Mouse (Mus musculus) adrenal gland, postnatal 36 days (tissue): ENCODE measurements around the gene B430306N03Rik. TPM values are rescaled to one million over a fixed set of nuclear protein-coding genes. Genes with fewer than 3 reads are reported as not detected.

Experiments used
- DNase-seq, 2 experiments: peaks; one replicate each; pipeline ENCODE4 v3.0.0; 2021; ENCODE audit warnings: mixed read lengths in 1 of 2
- total RNA-seq, 2 experiments: library from RNA; stranded (reverse); gene quantifications; 2 replicates each; pipeline ENCODE4 v1.2.3; 2021

The B430306N03Rik gene
- total RNA-seq, 2 experiments from 2014 or later: 0.13 to 0.23 TPM

DNA sequence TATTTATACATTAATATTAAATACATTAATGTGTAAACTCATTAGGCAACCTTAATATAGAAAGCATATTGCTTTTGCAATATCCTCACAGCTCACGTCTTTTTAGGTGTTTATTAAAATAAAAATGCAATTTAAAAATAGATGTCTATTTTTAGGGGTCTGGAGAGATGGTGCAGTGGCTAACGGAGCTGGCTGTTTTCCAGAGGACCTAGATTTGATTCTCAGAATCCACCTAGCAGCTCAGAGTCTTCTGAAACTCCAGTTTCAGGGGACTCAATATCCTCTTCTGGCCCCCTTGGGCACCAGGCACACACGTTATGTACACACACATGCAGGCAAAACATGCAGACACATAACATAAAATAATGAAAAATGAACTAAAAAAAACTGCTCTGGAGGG is 46.4 kb downstream of the B430306N03Rik start:
- DNase-seq: no peak

DNA sequence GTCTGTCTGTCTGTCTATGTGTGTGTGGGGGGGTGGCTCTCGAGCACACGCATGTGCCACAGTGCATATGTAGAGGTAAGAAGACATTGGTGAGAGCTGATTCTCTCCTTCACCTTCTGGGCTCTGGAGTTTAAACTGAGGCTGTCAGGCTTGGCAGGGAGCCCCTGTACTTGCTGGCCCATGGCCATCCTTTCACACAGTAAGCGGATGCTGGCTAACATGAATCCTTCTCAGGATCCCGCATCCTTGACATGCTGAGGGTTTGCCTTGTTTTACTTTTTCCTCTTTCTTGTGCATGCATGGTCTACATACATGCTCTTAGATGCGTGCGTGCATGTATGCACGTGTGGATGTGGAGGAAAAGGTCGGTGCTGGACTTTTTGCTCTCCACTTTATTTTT is 47.0 kb downstream of the B430306N03Rik start:
- DNase-seq: peak; percentile 25 to 51

DNA sequence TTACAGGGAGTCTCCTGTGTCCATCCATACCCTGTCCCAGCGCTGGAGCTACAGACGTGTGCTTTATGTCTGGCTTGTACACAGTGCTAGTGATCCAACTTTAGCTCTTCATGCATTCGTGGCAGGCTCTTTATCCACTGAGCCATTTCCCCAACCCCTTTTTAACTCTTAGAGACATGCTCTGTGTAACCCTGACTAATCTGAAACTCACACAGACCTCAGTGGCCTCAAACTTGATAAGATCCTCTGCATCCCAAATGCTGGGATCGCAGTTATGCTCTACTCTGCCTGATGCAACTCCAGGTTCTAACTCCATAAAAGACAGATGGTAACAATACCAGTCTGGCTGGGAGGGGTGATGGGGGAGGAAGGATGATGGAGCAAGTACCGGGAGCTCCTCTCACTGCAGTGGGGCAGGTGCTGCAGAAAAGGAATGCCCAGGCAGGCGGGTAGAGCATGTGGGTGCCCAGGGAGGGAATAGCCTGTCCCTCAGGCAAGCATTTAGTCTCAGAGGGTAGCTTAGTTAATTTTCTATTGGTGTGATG is 47.6 kb downstream of the B430306N03Rik start:
- DNase-seq: no peak

DNA sequence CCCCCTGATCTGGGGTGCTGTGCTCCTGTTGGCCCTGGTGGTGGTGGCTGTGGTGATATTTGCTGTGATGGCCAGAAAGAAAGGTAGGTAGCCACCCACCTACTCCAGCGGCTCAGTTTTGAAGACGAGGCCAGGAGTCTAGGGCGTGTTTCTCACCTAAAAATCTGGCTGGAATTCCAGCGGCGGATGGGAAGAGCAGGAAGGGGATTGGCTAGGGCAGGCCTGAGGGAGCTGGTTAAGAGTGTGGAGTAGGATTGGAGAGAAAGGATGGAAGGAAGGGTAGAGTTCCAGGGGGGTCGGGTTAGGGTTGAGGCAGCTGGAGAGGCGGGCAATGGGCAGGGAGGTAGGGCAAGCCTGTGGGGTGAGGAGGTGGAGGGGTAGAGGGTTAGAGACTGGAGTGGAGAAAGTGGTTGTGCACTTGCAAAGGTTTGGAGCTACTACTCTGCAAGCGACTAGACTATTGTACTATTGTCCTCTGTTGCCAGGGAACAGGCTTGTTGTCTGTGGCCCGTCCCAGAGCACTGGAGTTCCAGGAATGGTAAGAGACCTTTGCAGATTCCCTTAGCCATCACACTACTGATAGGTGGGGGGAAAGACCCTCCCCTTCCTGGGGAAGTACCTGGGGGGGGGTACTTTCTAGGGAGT is 49.7 kb downstream of the B430306N03Rik start:
- no peak for DNase-seq

DNA sequence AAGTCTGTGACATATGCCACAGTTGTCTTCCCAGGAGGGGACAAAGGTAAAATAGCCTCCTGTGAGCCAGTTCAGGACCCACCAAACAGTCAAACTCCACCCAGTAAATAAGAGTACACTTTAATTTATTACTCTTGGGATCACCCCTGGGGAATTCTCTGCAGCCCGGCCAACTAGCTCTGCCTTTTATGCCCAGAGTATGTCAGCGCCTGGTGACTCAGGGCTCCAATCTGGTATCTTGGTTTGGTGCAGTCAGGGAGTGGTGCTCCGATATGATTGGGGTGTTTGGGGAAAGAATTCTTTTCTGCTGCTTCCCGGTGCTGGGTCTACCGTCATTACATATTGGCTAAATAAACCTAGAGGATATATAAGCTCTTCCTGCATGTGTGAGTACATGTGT is 50.9 kb downstream of the B430306N03Rik start:
- DNase-seq: no peak

DNA sequence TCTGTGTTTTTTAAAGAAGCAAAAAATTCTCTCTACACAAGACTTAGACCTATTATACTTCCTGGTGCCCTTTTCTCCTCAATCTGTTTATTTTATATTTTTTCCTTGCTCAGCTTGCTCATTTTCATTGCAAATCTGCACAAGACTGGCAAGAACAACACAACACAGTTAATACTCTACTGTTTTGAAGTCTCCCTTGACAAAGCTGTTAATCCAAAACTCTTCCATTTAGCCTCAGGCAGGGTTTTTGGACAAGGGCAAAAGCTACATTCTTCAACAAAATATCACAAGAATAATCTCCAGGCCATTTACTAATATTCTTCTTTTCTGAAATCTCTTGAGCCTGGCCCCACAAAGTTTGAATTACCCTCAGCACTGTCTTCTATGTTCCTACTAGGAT is 55.7 kb downstream of the B430306N03Rik start:
- DNase-seq: no peak

DNA sequence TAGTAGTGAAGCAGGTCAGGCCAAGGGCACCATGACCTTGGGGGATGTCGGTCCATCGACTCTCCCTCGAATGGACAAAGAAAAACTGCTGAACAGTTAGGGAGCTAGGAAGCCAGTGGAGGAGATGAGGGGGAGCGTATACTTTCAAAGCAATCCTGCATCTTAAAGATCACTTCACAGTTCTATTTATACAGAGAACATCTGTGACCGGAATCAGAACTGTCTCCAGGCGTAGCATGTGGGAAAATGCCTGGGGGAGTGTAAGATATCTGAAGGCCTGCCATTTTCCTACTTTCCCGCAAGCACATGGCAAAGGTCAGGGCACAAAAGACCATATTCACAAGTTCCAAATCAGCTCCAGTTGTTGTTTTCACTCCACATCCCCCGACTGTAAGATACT is 57.0 kb downstream of the B430306N03Rik start:
- no peak for DNase-seq

DNA sequence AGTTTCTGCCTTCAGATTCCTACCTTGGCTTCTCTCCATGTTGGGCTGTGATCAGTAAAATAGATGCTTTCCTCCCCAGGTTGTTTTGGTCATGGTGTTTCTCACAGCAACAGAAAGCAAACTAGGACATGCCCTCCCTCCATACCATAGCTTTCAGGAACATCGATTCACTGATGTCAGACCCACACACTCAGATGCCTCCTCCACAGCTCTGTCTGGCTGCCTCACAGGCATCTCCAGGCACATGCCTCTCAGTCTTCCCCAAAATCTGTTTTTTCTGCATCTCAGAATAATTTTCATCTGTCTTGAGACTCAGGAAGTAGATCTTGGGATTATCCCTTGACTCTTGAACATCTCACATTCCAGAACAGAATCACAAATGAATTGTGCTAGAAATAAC is 60.2 kb downstream of the B430306N03Rik start:
- no peak for DNase-seq

Other genes starting within 250 kb of the B430306N03Rik start
- gene 1700067P10Rik, start 226.8 kb upstream of the B430306N03Rik start, total RNA-seq: not detected
- gene 9830107B12Rik, start 169.9 kb upstream of the B430306N03Rik start, total RNA-seq: not detected
- gene A530064D06Rik, start 148.9 kb upstream of the B430306N03Rik start, total RNA-seq: not detected
- gene Trem1, start 83.4 kb upstream of the B430306N03Rik start, total RNA-seq: under 1 TPM; 0.10 to 0.17 TPM
- gene Trem3, start 68.4 kb upstream of the B430306N03Rik start, total RNA-seq: not detected
- 1 to 10 TPM in 1 of 2 experiments, under 1 TPM in 1; 0.36 to 1.5 TPM for gene Treml4, start 51.8 kb upstream of the B430306N03Rik start, total RNA-seq
- gene Treml2, start 16.6 kb upstream of the B430306N03Rik start, total RNA-seq: under 1 TPM; 0.23 to 0.46 TPM
- gene Trem2, start 30.3 kb downstream of the B430306N03Rik start, total RNA-seq: 1 to 10 TPM; 2.7 to 6.0 TPM
- gene Treml1, start 43.8 kb downstream of the B430306N03Rik start, total RNA-seq: under 1 TPM in 1 of 2 experiments, not detected in 1; 0.33 TPM
- 10 to 100 TPM; 31.0 to 39.9 TPM for gene Nfya, start 93.8 kb downstream of the B430306N03Rik start, total RNA-seq
- gene Oard1, start 93.9 kb downstream of the B430306N03Rik start, total RNA-seq: 10 to 100 TPM; 14.0 to 23.8 TPM
- 1 to 10 TPM; 1.3 to 1.9 TPM for gene Apobec2, start 116.8 kb downstream of the B430306N03Rik start, total RNA-seq
- gene Tspo2, start 135.4 kb downstream of the B430306N03Rik start, total RNA-seq: not detected
- not detected for gene Unc5cl, start 138.8 kb downstream of the B430306N03Rik start, total RNA-seq